ENCODE assay signal across 8 mouse cellular contexts in genomic region chr12:17256905-17257304, GRCm38 (mm10). TPM values are rescaled to one million over a fixed set of nuclear protein-coding genes. Genes with fewer than 3 reads are reported as not detected.
DNase-seq lines count a peak whose midpoint lies in the region; ATAC-seq lines count a peak whose summit lies in the region.

No protein-coding gene starts in this region.

- H3K4me2 ChIP-seq in kidney, embryonic 16.5 days (replicated peaks; ENCODE audit: low read depth, low read length), result no peak overlapping the region
- H3K4me2 ChIP-seq in heart, embryonic 13.5 days, result no peak overlapping the region
- no peak overlapping the region for H3K4me2 ChIP-seq in midbrain, embryonic 14.5 days (ENCODE audit: low read length)
- H3K4me2 ChIP-seq in stomach, embryonic 16.5 days (ENCODE audit: low read depth, low read length), result no peak overlapping the region

- no peak overlapping the region for H3K4me3 ChIP-seq in kidney, embryonic 16.5 days (ENCODE audit: low read length)
- no peak overlapping the region for H3K4me3 ChIP-seq in heart, embryonic 13.5 days
- H3K4me3 ChIP-seq in midbrain, embryonic 14.5 days (replicated peaks; ENCODE audit: low read depth, low read length), result no peak overlapping the region
- H3K4me3 ChIP-seq in stomach, embryonic 16.5 days (replicated peaks; ENCODE audit: low read length), result no peak overlapping the region

- no peak overlapping the region for H3K27ac ChIP-seq in kidney, embryonic 16.5 days (ENCODE audit: low read length)
- H3K27ac ChIP-seq in heart, embryonic 13.5 days (replicated peaks), result no peak overlapping the region
- no peak overlapping the region for H3K27ac ChIP-seq in midbrain, embryonic 14.5 days (replicated peaks; ENCODE audit: low read depth, low read length)
- no peak overlapping the region for H3K27ac ChIP-seq in stomach, embryonic 16.5 days (ENCODE audit: low read length)

- intact Hi-C loops in left cerebral cortex, postnatal 14 days (cut with DNase I), result loop anchor here (2.0 to 5.0 kb wide), 3 partner anchors 85 to 445 kb away; partner anchors contain the start of gene E2f6

- no peaks in the 10 kb centered on the region for H3K4me1 ChIP-seq in kidney, embryonic 16.5 days (ENCODE audit: insufficient read depth, low read length)
- peaks cover 13% of the 10 kb centered on the region for H3K4me1 ChIP-seq in heart, embryonic 13.5 days
- H3K4me1 ChIP-seq in midbrain, embryonic 14.5 days (ENCODE audit: control insufficient read depth, insufficient read depth, low read length), result peaks cover 4% of the 10 kb centered on the region; the same call in 1 of the 2 replicates
- no peaks in the 10 kb centered on the region for H3K4me1 ChIP-seq in stomach, embryonic 16.5 days (ENCODE audit: control insufficient read depth, insufficient read depth, low read length)

- no peaks in the 10 kb centered on the region for H3K36me3 ChIP-seq in kidney, embryonic 16.5 days (ENCODE audit: insufficient read depth, low read length)
- H3K36me3 ChIP-seq in heart, embryonic 13.5 days, result no peaks in the 10 kb centered on the region
- no peaks in the 10 kb centered on the region for H3K36me3 ChIP-seq in midbrain, embryonic 14.5 days (ENCODE audit: control insufficient read depth, insufficient read depth, low read length)
- H3K36me3 ChIP-seq in stomach, embryonic 16.5 days (ENCODE audit: control insufficient read depth, insufficient read depth, low read length), result no peaks in the 10 kb centered on the region

- H3K9ac ChIP-seq in kidney, embryonic 16.5 days (replicated peaks; ENCODE audit: low read length), result no peak overlapping the region
- H3K9ac ChIP-seq in heart, embryonic 13.5 days, result no peak overlapping the region
- no peak overlapping the region for H3K9ac ChIP-seq in midbrain, embryonic 14.5 days (replicated peaks; ENCODE audit: low read length)
- H3K9ac ChIP-seq in stomach, embryonic 16.5 days (ENCODE audit: low read length), result no peak overlapping the region

- H3K9me3 ChIP-seq in kidney, embryonic 16.5 days (ENCODE audit: low read length), result no peaks in the 10 kb centered on the region
- H3K9me3 ChIP-seq in heart, embryonic 13.5 days, result no peaks in the 10 kb centered on the region
- no peaks in the 10 kb centered on the region for H3K9me3 ChIP-seq in midbrain, embryonic 14.5 days (ENCODE audit: control insufficient read depth, low read length)
- H3K9me3 ChIP-seq in stomach, embryonic 16.5 days (replicated peaks; ENCODE audit: control insufficient read depth, low read length), result no peaks in the 10 kb centered on the region

- peak; percentile 40 for DNase-seq in kidney, adult 18-20 months
- DNase-seq in R1 (ENCODE audit: low read depth, low spot score), result peak; percentile 68
- peak; percentile 87 for DNase-seq in embryo, embryonic 10 days (ENCODE audit: low spot score)
- DNase-seq in left cerebral cortex, postnatal 14 days (ENCODE audit: low spot score in 2 of 2), result peak; percentile 81
- DNase-seq in midbrain, embryonic 14.5 days, result peak; percentile 90

- no peak; the same call in 1 of the 2 replicates for ATAC-seq in kidney, embryonic 16.5 days (ENCODE audit: low FRiP score, low TSS enrichment)
- ATAC-seq in heart, embryonic 13.5 days (ENCODE audit: extremely low read depth, insufficient number of reproducible peaks, low FRiP score, low TSS enrichment), result peak; percentile 24; the same call in 1 of the 2 replicates
- peak; percentile 61; the same call in 1 of the 2 replicates for ATAC-seq in midbrain, embryonic 14.5 days (ENCODE audit: low FRiP score, low TSS enrichment)
- peak; percentile 28; the same call in 1 of the 2 replicates for ATAC-seq in stomach, embryonic 16.5 days (ENCODE audit: insufficient read depth, low FRiP score)

- 0 out of 2 replicates have a peak, but pooled peaks cover 5% of the 10 kb centered on the region for H3K27me3 ChIP-seq in kidney, embryonic 16.5 days (ENCODE audit: insufficient read depth, low read length)
- peaks cover 18% of the 10 kb centered on the region; the same call in 1 of the 2 replicates for H3K27me3 ChIP-seq in heart, embryonic 13.5 days (replicated peaks)
- no peaks in the 10 kb centered on the region; the same call in 1 of the 2 replicates for H3K27me3 ChIP-seq in midbrain, embryonic 14.5 days (ENCODE audit: control insufficient read depth, insufficient read depth, low read length)
- peaks cover 4% of the 10 kb centered on the region for H3K27me3 ChIP-seq in stomach, embryonic 16.5 days (ENCODE audit: control insufficient read depth, insufficient read depth, low read length)

- 1% methylated on average over 9 of the region's 10 CpGs for WGBS in kidney, embryonic 16.5 days
- 10% methylated on average over 7 of the region's 10 CpGs for WGBS in heart, embryonic 13.5 days
- 2% methylated on average over 10 of the region's 10 CpGs for WGBS in midbrain, embryonic 14.5 days
- 3% methylated on average over 10 of the region's 10 CpGs for WGBS in stomach, embryonic 16.5 days

RNA-seq across cellular contexts. Expression of gene Pdia6, which starts 9.4 kb away (rescaled TPM):
- 665 and 673 TPM in 2 replicates for polyA plus RNA-seq in kidney, embryonic 16.5 days (2015; fragmentation: Nextera tagmentation; extraction: Ambion mirVana)
- polyA plus RNA-seq in heart, embryonic 13.5 days (2015; fragmentation: Nextera tagmentation; extraction: Ambion mirVana), result 361 and 412 TPM in 2 replicates
- 100 to 1,000 TPM; 111 to 132 TPM for total RNA-seq in left cerebral cortex, postnatal 14 days (2021)
- polyA plus RNA-seq in midbrain, embryonic 14.5 days (2014; fragmentation: Nextera tagmentation; extraction: Ambion mirVana), result 223 and 282 TPM in 2 replicates
- polyA plus RNA-seq in stomach, embryonic 16.5 days (2015; fragmentation: Nextera tagmentation; extraction: Ambion mirVana), result 654 and 661 TPM in 2 replicates

Comparison
In these comparisons a context has a peak if more than half of its experiments do, and no peak if none do; other contexts are left out.
1. DNase-seq: peak in every context shown above with its lines; median percentile 90 in midbrain, embryonic 14.5 days; 87 in embryo, embryonic 10 days; 81 in left cerebral cortex, postnatal 14 days; 68 in R1; 40 in kidney, adult 18-20 months.